Mouse (Mus musculus) intestine, embryonic 16.5 days (tissue): ENCODE results near the gene Ythdf1. TPM values are rescaled to one million over a fixed set of nuclear protein-coding genes. Genes with fewer than 3 reads are reported as not detected.

Experiments used
- ATAC-seq: fragments of 200-750 bp; cut with Nextera tagmentation; 2 replicates; pipeline ENCODE4 v1.8.0; 2017; ENCODE audit warnings: moderate TSS enrichment, moderate library complexity
- H3K27ac ChIP-seq: fragments of 300-500 bp; sonication (generic); 2 replicates; pipeline ENCODE4 v1.5.1; 2014; ENCODE audit warnings: mild to moderate bottlenecking, low read length
- H3K27me3 ChIP-seq: fragments of 300-500 bp; sonication (generic); replicated peaks from 2 replicates; pipeline ENCODE4 v1.6.1; 2014; ENCODE audit warnings: low read length, control low read depth, mixed read lengths; ENCODE audit not compliant: control insufficient read depth, insufficient read depth
- H3K36me3 ChIP-seq: fragments of 300-500 bp; sonication (generic); 2 replicates; pipeline ENCODE4 v1.6.1; 2014; ENCODE audit warnings: low read length, control low read depth; ENCODE audit not compliant: control insufficient read depth, insufficient read depth
- H3K4me1 ChIP-seq: fragments of 300-500 bp; sonication (generic); 2 replicates; pipeline ENCODE4 v1.6.1; 2014; ENCODE audit warnings: low read length, control low read depth, mixed read lengths; ENCODE audit not compliant: control insufficient read depth, insufficient read depth
- H3K4me2 ChIP-seq: fragments of 300-500 bp; sonication (generic); 2 replicates; pipeline ENCODE4 v1.6.1; 2014; ENCODE audit warnings: low read depth, low read length, control low read depth
- H3K4me3 ChIP-seq: fragments of 300-500 bp; sonication (generic); 2 replicates; pipeline ENCODE4 v1.5.1; 2014; ENCODE audit warnings: mild to moderate bottlenecking, low read length
- H3K9ac ChIP-seq: fragments of 300-500 bp; sonication (generic); 2 replicates; pipeline ENCODE4 v1.6.1; 2014; ENCODE audit warnings: low read depth, low read length
- H3K9me3 ChIP-seq: fragments of 300-500 bp; sonication (generic); 2 replicates; pipeline ENCODE4 v1.6.1; 2016; ENCODE audit warnings: low read length, control low read depth; ENCODE audit not compliant: control insufficient read depth
- WGBS: fragments of 180-500 bp; shearing (Covaris S2); extraction: QIAGEN DNeasy Blood & Tissue Kit; methylation state at CpG from one replicate; pipeline ENCODE4 v1.1.7; 2014; 5-methylcytosine and 5-hydroxymethylcytosine counted together
- polyA plus RNA-seq: library from polyadenylated mRNA; unstranded; fragments of >200 nt; fragmentation: Nextera tagmentation; extraction: Ambion mirVana; gene quantifications from 2 replicates; pipeline ENCODE4 v1.2.1, GENCODE M21; 2015

Ythdf1 gene
- polyA plus RNA-seq, 1 experiment from 2014 or later, result 9.8 TPM

DNA sequence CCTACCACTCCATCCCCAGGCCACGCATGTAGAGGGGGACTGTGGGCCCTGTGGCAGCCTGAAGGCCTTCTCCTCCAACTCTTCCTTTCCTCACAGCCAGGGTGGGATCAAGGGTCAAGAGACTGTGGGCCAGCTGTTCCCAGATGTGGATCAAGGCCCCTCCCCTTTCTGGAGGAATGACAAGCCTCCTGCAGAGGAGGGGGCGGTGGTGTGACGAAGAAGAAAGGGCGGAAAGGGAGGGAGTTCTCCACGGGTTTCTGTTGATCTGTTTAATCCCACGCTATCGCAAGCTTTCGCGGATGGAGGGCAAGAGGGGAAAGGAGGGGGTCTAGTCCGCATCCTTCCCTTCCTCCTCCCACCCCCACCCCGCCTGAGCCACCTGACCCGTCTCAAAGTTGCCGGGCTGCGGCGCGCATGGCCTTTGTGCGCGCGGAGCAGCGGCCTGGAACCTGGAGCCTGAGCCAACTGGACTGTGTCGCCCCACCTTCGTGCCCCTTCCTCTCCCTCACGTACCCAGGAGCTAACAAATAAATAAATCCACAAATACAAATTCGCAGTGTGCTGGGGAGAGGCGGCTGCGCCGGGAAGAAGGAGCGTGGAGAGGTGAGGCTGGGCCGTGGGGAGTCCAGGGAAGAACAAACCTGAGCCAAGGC is 30.2 kb downstream of the Ythdf1 start:
- Histone ChIP-seq H3K4me2 (no peak overlapping the region), H3K4me3 (no peak overlapping the region), H3K9ac (no peak overlapping the region), H3K36me3 (no peaks in the 10 kb centered on the region), H3K27me3 (peaks cover 80% of the 10 kb centered on the region), H3K4me1 (peaks cover 22% of the 10 kb centered on the region), H3K9me3 (no peaks in the 10 kb centered on the region), H3K27ac (no peak overlapping the region)
- no peak for ATAC-seq
- 2% methylated on average over 29 of the region's 29 CpGs for WGBS

DNA sequence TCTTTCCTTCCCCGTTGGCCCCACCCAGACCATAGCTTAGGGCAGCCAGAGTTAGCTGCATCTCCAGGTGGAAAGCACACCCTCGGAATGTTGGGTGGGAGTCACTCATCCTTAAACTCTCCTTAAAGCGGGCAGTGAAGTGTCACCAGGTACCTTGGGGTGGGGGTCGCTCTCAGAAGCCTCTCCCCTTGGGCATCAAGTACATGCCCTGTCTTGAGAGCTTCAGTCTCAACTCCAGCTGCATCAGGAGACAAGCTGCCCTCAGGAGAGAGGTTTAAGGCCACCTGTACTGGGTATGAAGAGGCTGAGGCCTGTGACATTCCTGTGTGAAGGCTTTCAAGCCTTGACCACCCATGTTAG is 30.8 kb downstream of the Ythdf1 start:
- Histone ChIP-seq H3K9me3 (no peaks in the 10 kb centered on the region), H3K4me2 (no peak overlapping the region), H3K4me1 (peaks cover 22% of the 10 kb centered on the region), H3K27ac (no peak overlapping the region), H3K36me3 (no peaks in the 10 kb centered on the region), H3K27me3 (peaks cover 75% of the 10 kb centered on the region), H3K9ac (no peak overlapping the region), H3K4me3 (no peak overlapping the region)
- ATAC-seq, result no peak
- WGBS, result 17% methylated on average over 4 of the region's 4 CpGs

DNA sequence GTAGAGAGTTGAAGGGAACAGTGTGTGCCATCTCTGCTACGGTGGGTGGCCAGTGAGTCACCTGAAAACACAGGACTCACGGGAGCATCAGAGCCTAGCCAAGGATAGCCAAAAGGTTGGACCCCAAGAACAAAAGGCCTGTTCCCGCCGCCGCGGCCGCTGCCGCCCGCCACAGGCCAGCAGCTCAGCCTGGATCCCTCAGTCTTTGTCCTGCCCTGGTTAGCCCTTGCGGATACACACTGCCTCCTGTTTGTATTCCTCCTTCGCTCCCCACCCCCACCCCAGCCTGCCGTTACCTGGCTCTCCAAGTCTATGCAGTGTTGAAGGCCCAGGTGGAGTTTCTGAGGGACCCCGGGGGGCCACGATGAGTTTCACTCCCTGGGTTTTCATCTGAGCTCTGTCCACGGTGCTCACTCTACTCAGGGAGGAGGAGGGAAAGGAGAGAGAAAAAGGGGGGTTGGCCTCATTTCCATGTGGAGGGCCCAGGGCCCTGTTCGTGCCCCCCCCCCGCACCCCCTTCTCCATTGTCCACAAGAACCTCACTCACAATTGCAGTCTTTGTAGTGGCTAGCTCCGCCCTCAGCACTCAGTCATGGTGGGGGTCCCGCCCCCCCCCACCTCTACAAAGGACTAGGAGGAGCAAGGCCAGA is 31.4 kb downstream of the Ythdf1 start:
- Histone ChIP-seq H3K27me3 (peaks cover 70% of the 10 kb centered on the region), H3K4me3 (no peak overlapping the region), H3K4me1 (peaks cover 18% of the 10 kb centered on the region), H3K27ac (no peak overlapping the region), H3K4me2 (no peak overlapping the region), H3K36me3 (no peaks in the 10 kb centered on the region), H3K9ac (no peak overlapping the region), H3K9me3 (no peaks in the 10 kb centered on the region)
- no peak for ATAC-seq
- WGBS, result 8% methylated on average over 19 of the region's 19 CpGs

DNA sequence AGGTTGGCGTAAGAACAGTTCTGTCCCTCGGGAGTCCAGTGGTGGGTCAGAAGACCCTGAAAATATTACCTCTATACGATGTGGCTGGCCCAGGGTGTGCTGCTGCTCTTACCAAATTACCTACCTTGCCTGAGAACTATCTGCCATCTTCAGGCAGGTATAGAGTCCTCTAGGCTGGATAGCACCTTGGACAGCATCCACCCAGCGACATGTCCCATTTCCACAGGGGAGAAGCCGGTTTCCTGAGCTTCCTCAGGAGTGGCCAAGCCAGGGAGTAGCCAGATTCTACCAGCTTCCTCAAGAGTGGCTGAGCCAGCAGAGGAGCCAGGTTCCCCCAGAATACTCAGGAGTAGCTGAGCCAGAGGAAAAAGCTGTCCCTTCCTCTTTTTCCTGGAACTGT is 35.5 kb downstream of the Ythdf1 start:
- ATAC-seq, result no peak
- H3K27ac ChIP-seq, result no peak overlapping the region
- H3K4me2 ChIP-seq, result no peak overlapping the region
- H3K4me3 ChIP-seq, result no peak overlapping the region
- H3K9ac ChIP-seq, result no peak overlapping the region
- no peaks in the 10 kb centered on the region for H3K4me1 ChIP-seq
- no peaks in the 10 kb centered on the region for H3K36me3 ChIP-seq
- H3K9me3 ChIP-seq, result no peaks in the 10 kb centered on the region
- H3K27me3 ChIP-seq, result peaks cover 29% of the 10 kb centered on the region
- 52% methylated on average over 5 of the region's 5 CpGs for WGBS

DNA sequence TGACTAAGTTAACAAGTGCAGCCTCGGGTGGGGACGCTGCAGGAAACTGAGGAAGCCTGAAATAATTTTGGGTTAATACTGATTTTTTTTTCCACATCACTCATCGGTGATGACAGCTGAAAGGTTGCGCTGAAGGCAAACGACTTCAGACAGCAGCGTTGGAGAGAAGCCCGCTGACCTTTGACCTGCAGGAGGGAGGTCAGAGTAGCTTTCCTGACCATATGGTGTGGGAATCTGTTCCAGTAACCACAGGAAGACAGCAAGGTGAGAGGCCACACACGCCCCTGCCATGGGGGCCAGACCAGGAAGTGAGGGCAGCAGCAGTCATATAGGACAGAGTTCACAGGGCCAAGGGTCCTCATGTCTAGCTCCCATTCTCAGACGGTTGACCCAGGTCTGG is 39.5 kb downstream of the Ythdf1 start:
- Histone ChIP-seq H3K9me3 (no peaks in the 10 kb centered on the region), H3K4me1 (no peaks in the 10 kb centered on the region), H3K36me3 (no peaks in the 10 kb centered on the region), H3K4me2 (no peak overlapping the region), H3K27ac (no peak overlapping the region), H3K9ac (no peak overlapping the region), H3K4me3 (no peak overlapping the region), H3K27me3 (0 out of 2 replicates have a peak, but pooled peaks cover under 1% of the 10 kb centered on the region)
- 56% methylated on average over 9 of the region's 9 CpGs for WGBS
- no peak for ATAC-seq

DNA sequence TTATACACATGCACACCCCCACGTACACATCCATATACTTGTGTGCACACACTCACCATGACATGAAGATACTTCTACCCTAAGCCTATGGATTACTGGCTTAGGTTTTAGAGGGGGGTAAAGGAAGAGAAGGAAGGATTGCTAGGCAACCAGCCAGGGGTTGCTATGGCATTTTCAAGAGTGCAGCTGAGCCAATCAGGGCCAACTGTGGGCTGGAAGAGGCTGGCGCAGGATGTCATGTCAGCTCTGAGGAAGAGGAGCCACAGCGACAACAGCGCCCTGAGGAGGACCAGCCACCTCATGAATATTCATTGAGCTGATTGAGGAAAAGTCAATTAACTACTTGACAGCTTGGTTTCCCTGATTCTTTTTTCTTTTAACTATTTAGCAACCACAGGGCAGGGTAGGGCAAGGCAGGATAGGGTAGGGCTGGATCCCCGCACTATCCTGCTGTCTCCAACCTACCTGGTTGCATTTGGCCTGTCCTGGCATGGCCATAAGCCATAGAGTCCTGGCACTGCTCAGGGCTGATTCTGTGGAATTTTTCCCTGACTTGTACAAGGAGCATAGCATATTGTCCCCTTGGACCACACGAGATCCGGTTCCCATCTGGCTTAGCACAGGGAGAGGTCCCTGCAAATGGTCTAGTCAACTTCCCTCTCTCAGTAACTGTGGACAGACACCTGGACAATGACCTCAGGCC is 41.2 kb downstream of the Ythdf1 start:
- no peak for ATAC-seq
- Histone ChIP-seq H3K36me3 (no peaks in the 10 kb centered on the region), H3K4me2 (no peak overlapping the region), H3K9me3 (no peaks in the 10 kb centered on the region), H3K4me1 (no peaks in the 10 kb centered on the region), H3K27ac (no peak overlapping the region), H3K9ac (no peak overlapping the region), H3K27me3 (no peaks in the 10 kb centered on the region), H3K4me3 (no peak overlapping the region)
- 52% methylated on average over 7 of the region's 7 CpGs for WGBS

DNA sequence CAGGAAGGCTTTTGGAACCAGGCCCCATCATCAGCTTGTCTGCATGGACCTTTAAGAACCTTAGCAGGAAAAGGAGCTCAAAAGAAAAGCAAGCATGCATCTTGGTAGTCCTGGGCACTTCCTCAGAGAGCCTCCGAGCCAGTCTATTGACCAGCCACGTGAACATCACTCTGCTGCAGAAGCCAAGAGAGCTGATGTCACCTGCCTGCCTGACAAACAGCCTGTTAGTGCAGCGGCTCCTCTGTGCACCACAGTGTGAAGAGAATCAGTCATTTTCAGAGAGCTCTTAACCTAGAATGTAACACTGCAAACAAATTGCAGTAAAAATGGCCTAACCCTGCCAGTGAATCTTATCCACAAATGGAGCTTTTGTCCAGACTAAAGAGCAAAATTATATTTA is 50.7 kb downstream of the Ythdf1 start:
- no peak overlapping the region for H3K4me3 ChIP-seq
- no peak overlapping the region for H3K9ac ChIP-seq
- WGBS, result 51% methylated on average over 3 of the region's 3 CpGs
- no peaks in the 10 kb centered on the region for H3K9me3 ChIP-seq
- H3K4me2 ChIP-seq, result no peak overlapping the region
- ATAC-seq, result no peak
- H3K27ac ChIP-seq, result no peak overlapping the region
- H3K36me3 ChIP-seq, result no peaks in the 10 kb centered on the region
- no peaks in the 10 kb centered on the region for H3K4me1 ChIP-seq
- no peaks in the 10 kb centered on the region for H3K27me3 ChIP-seq

DNA sequence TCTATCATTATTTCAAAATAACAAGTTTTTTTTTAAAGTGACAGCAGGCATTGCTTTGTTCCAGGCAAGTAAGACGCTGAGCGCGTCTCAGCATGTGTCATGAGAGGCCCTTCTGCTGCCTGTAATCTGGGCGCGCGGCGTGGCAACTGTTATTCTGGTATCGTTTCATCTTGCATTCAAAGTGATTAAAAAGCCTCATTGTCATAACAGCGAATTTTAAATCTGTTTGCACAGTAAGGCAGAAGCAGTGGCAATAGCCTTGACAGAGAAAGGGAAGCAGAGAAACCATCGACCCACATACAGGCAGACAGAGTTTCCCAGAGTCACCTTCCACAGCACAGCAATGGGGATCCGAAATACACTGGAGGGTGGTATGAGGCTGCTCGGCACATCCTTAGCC is 59.2 kb downstream of the Ythdf1 start:
- no peak overlapping the region for H3K9ac ChIP-seq
- no peak overlapping the region for H3K4me2 ChIP-seq
- no peak for ATAC-seq
- 79% methylated on average over 12 of the region's 12 CpGs for WGBS
- H3K27me3 ChIP-seq, result no peaks in the 10 kb centered on the region
- H3K4me1 ChIP-seq, result no peaks in the 10 kb centered on the region
- H3K4me3 ChIP-seq, result no peak overlapping the region
- H3K27ac ChIP-seq, result no peak overlapping the region
- no peaks in the 10 kb centered on the region for H3K9me3 ChIP-seq
- H3K36me3 ChIP-seq, result no peaks in the 10 kb centered on the region

DNA sequence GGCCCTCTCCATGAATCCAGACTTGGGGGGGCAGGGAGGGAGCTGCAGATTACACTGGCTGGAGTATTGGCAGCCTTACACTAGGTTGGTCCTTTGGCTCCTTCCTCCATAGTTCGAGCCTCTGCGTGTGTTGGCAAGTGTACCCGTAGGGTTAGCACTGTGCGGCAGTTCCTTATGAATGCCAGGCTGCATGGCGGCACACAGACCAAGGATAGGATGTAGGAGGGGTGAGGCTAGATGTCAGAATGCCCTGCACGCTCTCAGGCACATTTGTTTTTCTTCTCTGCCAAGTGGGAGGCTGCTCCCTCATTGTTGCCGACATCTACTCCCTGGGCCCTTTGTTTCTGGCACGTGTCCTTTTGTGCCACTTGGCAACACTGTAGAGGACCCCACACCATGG is 63.6 kb downstream of the Ythdf1 start:
- ATAC-seq, result no peak
- no peaks in the 10 kb centered on the region for H3K36me3 ChIP-seq
- no peak overlapping the region for H3K9ac ChIP-seq
- no peaks in the 10 kb centered on the region for H3K9me3 ChIP-seq
- no peaks in the 10 kb centered on the region for H3K4me1 ChIP-seq
- peaks cover 9% of the 10 kb centered on the region for H3K27me3 ChIP-seq
- WGBS, result 72% methylated on average over 8 of the region's 8 CpGs
- no peak overlapping the region for H3K27ac ChIP-seq
- no peak overlapping the region for H3K4me3 ChIP-seq
- no peak overlapping the region for H3K4me2 ChIP-seq
